In genomic region chr1:165438289-165439021, GRCm38 (mm10) we compare ENCODE assay signal across 26 mouse cellular contexts. TPM values are rescaled to one million over a fixed set of nuclear protein-coding genes. Genes with fewer than 3 reads are reported as not detected.
A peak's percentile ranks its signal among the peaks of the same experiment; 100 is the strongest.
DNase-seq lines count a peak whose midpoint lies in the region; ATAC-seq and TF ChIP-seq lines count a peak whose summit lies in the region.
"Had no signal": no experiment of that assay in that cellular context is flagged by ENCODE, and none has a peak within 500 bp of the region (broad histone marks: within the 10 kb centered on the region; RNA-seq: fewer than 3 reads in every experiment).

No protein-coding gene starts in this region.

- DNase-seq in frontal cortex, postnatal 14 days (ENCODE audit: low spot score in 2 of 2): no peak
- DNase-seq in MEL-GATA-1-ER (ENCODE audit: extremely low read depth, low read depth): peak; percentile 51
- no peak for DNase-seq in left cerebral cortex, adult 11 months (ENCODE audit: low spot score)
- no peak for DNase-seq in kidney, postnatal 36 days
- no peak for DNase-seq in retina, embryonic 14.5 days (ENCODE audit: low spot score)
- DNase-seq: adrenal gland, adult 2 months; cerebellum, adult 18-20 months; cerebellum, postnatal 36 days; heart, postnatal 4 days; kidney, adult 9 months; kidney, postnatal 4 days; liver, embryonic 13.5 days; lung, adult 2 months; lung, postnatal 14 days; thymus, adult 2 months; thymus, postnatal 4 days had no signal

- H3K36me3 ChIP-seq in myocyte (ENCODE audit: control insufficient read depth, insufficient read depth): no peaks in the 10 kb centered on the region
- H3K36me3 ChIP-seq: embryonic facial prominence, embryonic 15.5 days; heart, embryonic 10.5 days; intestine, embryonic 15.5 days; liver, embryonic 13.5 days; midbrain, embryonic 15.5 days had no signal

- no peak overlapping the region for H3K4me3 ChIP-seq in myocyte
- H3K4me3 ChIP-seq: embryonic facial prominence, embryonic 15.5 days; forebrain, embryonic 15.5 days; heart, embryonic 10.5 days; intestine, embryonic 15.5 days; liver, embryonic 13.5 days; midbrain, embryonic 15.5 days had no signal

- no peak overlapping the region for H3ac ChIP-seq in myocyte (ENCODE audit: control insufficient read depth, insufficient read length)

- TF ChIP-seq POLR2A in myocyte (IDR thresholded peaks at IDR 0.05; ENCODE audit: insufficient read length, low read depth): no peak

- peaks cover 41% of the 10 kb centered on the region for H3K79me2 ChIP-seq in myocyte (ENCODE audit: control insufficient read depth, insufficient read depth)

- no peaks in the 10 kb centered on the region for H3K27me3 ChIP-seq in myocyte (ENCODE audit: control insufficient read depth, insufficient read depth, insufficient read length)
- H3K27me3 ChIP-seq: embryonic facial prominence, embryonic 15.5 days; forebrain, embryonic 15.5 days; intestine, embryonic 15.5 days; liver, embryonic 13.5 days; midbrain, embryonic 15.5 days had no signal

- peak; percentile 58; the same call in 1 of the 2 replicates for ATAC-seq in frontal cortex, adult (ENCODE audit: low TSS enrichment)
- ATAC-seq in common myeloid progenitor, adult 5-6 weeks (replicated peaks; ENCODE audit: low read depth, poor library complexity, severe bottlenecking): peak; percentile 58
- ATAC-seq: forebrain, embryonic 15.5 days; hindbrain, embryonic 16.5 days; intestine, embryonic 15.5 days; midbrain, embryonic 15.5 days had no signal

- peak overlapping the region; percentile 37 for H3K4me2 ChIP-seq in myocyte (ENCODE audit: low read depth)
- H3K4me2 ChIP-seq: embryonic facial prominence, embryonic 15.5 days; forebrain, embryonic 15.5 days; intestine, embryonic 15.5 days; liver, embryonic 13.5 days; midbrain, embryonic 15.5 days had no signal

TF ChIP-seq in myocyte, 11 proteins besides CTCF, POLR2A, EP300 and RAD21:
- TF ChIP-seq SRF (IDR thresholded peaks at IDR 0.05; ENCODE audit: control insufficient read depth, insufficient read length, low read depth) (no peak), USF1 (IDR thresholded peaks at IDR 0.05; ENCODE audit: low read depth) (no peak), E2F4 (IDR thresholded peaks at IDR 0.05; ENCODE audit: insufficient read depth) (no peak), REST (IDR thresholded peaks at IDR 0.05; ENCODE audit: insufficient read depth, insufficient read length) (no peak), MYOG (IDR thresholded peaks at IDR 0.05; ENCODE audit: control insufficient read depth in 1 of 3, insufficient read depth in 1 of 3, insufficient read length in 2 of 3, low read depth in 2 of 3) (no peak), CEBPB (IDR thresholded peaks at IDR 0.05; ENCODE audit: insufficient read depth, poor library complexity, severe bottlenecking) (no peak), MYOD1 (IDR thresholded peaks at IDR 0.05; ENCODE audit: control insufficient read depth in 1 of 3, insufficient read length in 2 of 3, low read depth in 2 of 3) (no peak), MAX (IDR thresholded peaks at IDR 0.05; ENCODE audit: low read depth) (no peak), TCF12 (IDR thresholded peaks at IDR 0.05; ENCODE audit: insufficient read depth, poor library complexity, severe bottlenecking) (no peak), TCF3 (IDR thresholded peaks at IDR 0.05; ENCODE audit: insufficient read length, low read depth) (no peak), POLR2AphosphoS2 (IDR thresholded peaks at IDR 0.05; ENCODE audit: insufficient read length, low read depth) (no peak)

RNA-seq across cellular contexts. Expression of gene Dcaf6, which starts 21.8 kb away (rescaled TPM):
- 13.2 and 14.7 TPM in 2 replicates for total RNA-seq in common myeloid progenitor, adult 5-6 weeks (2017)
- polyA plus RNA-seq in myocyte (2012; fragmentation: generic; extraction: Trizol): 24.1 TPM

RNA-seq across cellular contexts. Expression of gene Mpc2, which starts 22.0 kb away (rescaled TPM):
- 63.1 and 72.4 TPM in 2 replicates for total RNA-seq in common myeloid progenitor, adult 5-6 weeks (2017)
- 85.0 TPM for polyA plus RNA-seq in myocyte (2012; fragmentation: generic; extraction: Trizol)

RNA-seq across cellular contexts. Expression of gene Adcy10, which starts 46.5 kb away (rescaled TPM):
- not detected in 2 replicates for total RNA-seq in common myeloid progenitor, adult 5-6 weeks (2017)
- polyA plus RNA-seq in myocyte (2012; fragmentation: generic; extraction: Trizol): not detected
- polyA plus RNA-seq: embryonic facial prominence, embryonic 15.5 days; heart, embryonic 10.5 days; heart, embryonic 16.5 days; intestine, embryonic 15.5 days had no signal
